Mouse (Mus musculus) urinary bladder, postnatal 14 days (tissue): ENCODE data around the gene Rpain.
A peak's percentile ranks its signal among the peaks of the same experiment; 100 is the strongest.

Experiments
- DNase-seq: peaks from one replicate; pipeline ENCODE4 v3.0.0; 2021; ENCODE audit warnings: low spot score

Gene Rpain

DNA sequence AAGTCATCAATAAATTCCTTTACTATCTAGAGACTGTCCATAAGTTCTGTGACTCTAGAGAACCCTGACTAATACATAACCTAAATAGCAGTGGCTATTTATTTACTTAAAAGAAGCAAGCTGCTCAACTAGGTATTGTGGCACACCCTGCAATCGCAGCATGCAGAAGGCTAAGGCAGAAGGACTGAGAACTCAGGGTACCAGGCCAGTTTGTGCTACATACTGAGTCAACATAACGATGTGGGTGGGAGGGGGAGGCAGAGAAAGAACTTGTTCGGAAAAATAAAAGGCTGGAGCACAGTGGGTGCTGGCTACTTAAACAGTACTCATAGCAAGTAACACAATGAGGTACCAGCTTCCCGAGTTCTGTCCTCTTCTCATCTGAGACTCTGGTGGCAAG is 31.2 kb downstream of the Rpain start:
- DNase-seq = no peak

GRCm38 (mm10) chr11:71003611-71004315 is 33.8 kb downstream of the Rpain start:
- no peak for DNase-seq

DNA sequence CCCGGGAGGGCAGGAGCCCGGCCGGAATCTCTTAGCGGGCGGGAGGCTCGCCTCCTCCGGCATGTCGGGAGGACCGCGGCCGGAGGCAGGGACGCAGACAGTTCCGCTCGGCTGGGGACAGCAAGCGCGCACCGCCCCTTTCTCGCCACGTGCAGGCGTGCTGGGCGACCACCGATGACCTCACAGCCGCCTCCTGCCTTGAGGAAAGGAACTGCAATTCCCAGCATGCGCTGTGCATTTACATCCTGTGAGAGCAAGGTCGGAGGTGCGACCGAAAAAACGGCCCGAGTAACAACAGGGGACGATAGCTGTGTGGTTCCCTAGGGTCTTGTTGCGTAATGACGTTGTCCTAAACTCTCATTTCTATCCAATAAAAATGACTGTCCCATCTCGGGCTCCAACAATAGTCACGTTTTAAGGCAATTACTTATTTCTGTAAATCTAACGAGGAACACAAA is 34.3 kb downstream of the Rpain start, which contains the start of gene Dhx33:
Gene Dhx33 (minus strand): TSS at position 122 of the 458 bp plus-strand sequence.
- peak; percentile 96 for DNase-seq

- DNase-seq = no peak
Observed at GRCm38 (mm10) chr11:71005046-71005445, 35.0 kb downstream of the Rpain start.

DNA sequence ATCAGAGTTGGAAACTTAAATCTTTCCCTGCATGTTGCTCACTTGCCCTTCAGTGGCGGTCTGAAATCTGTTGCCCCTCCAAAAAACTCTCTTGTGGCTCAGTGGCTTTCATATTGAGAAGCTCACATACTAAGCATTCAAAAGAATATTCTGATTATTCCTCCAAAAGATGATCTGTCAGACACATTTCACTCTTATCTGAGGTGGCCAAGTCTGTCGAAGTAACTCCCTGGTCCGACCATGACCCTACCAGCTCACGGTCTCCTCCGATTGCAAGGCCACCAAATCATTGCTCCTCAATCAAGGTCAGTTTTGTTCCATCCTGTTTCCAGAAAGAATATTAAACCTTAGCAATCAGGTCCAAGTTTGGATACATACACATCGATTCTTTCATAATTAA is 37.0 kb downstream of the Rpain start:
- DNase-seq = no peak

- DNase-seq = no peak
Observed at GRCm38 (mm10) chr11:71007831-71008230, 37.8 kb downstream of the Rpain start.

GRCm38 (mm10) chr11:71008321-71008720 is 38.3 kb downstream of the Rpain start:
- DNase-seq = no peak

DNA sequence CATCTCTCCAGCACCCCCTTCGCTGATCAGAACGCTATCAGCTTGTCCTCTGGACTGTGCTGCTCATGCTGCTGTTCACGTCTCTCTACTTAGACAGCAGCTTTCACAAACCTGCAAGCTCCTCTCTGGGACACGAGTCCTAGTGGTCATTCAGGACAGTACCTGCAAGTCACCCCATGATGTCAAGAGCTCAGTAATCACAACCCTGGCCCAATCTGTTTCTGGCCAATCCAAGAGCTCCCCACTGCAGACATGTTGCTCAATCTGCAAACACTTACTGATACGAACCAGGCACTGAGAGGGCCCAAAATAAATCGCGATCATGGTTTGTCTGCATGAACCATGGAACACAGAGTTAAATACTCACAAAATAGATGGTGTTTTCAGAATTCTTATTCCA is 42.7 kb downstream of the Rpain start:
- no peak for DNase-seq

DNA sequence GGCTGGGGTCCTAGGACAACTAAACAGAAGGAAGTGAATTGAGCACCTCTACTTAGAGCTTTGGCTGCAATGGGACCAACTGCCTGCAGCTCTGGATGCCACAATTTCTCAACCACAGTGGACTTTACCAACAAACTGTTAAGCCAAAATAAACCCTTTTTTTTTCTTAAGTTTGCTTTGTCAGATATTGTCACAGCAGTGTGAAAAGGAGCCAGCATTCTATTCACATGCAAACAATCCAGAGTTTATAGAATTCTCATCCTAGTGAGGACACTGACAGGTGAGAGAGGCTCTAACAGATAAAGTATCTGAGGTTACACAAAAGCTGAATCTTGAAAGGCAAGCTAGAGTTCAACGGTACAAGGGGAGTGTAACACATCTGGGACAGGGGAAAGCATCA is 47.0 kb downstream of the Rpain start:
- DNase-seq = no peak

GRCm38 (mm10) chr11:71018416-71019200 is 48.6 kb downstream of the Rpain start:
- DNase-seq = no peak

GRCm38 (mm10) chr11:71019201-71020068 is 49.4 kb downstream of the Rpain start, which contains the start of the genes Mis12 and Derl2:
Gene Mis12 (plus strand): TSS chr11:71019611.
Gene Derl2 (minus strand): TSS chr11:71019841.
- DNase-seq = peak; percentile 97
